Mouse (Mus musculus): ENCODE measurements at regions not wholly inside any gene's neighbourhood (a gene's known extent, or its start where the extent isn't known, plus 50 kb on each side); places are given as distances from the start of the nearest gene placed in this dataset.

DNA sequence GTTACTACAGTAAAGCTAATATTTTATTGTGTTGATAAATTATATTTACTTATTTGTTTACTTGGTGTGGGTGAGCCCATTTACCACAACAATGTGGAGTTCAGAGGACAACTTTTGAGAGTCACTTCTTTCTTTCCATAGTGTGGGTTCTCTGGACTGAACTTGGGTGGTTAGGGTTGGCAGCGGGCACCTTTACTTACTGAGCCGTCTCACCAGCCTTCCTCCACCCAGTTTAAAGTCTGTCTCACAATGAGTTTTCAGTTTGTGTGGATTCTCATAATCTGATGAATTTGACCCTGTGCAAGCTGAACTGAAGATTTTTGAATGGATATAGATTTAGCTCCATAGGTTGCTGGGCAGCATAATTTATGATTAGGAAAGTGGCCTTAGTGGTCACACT lies 53.5 kb upstream of the Pth start:
- Histone ChIP-seq H3K4me3 (ENCODE audit: insufficient read depth, low read depth, low read length) (no peak overlapping the region), H3K27ac (ENCODE audit: insufficient read depth, low read depth, low read length) (no peak overlapping the region), H3K36me3 (ENCODE audit: control insufficient read depth, insufficient read depth, low read length) (no peaks in the 10 kb centered on the region), H3K4me1 (ENCODE audit: control insufficient read depth, insufficient read depth, low read length) (no peaks in the 10 kb centered on the region; the same call in 1 of the 2 replicates), H3K27me3 (replicated peaks; ENCODE audit: control insufficient read depth, insufficient read depth, low read length) (no peaks in the 10 kb centered on the region)
- peak; percentile 52 for DNase-seq
- WGBS: 80% methylated on average over 2 of the region's 2 CpGs
- TF ChIP-seq CTCF (conservative IDR thresholded peaks at IDR 0.05; ENCODE audit: insufficient read depth, insufficient read length, low read depth, low read length) (no peak), POLR2A (IDR thresholded peaks at IDR 0.05; ENCODE audit: low read depth, low read length) (no peak)

GRCm38 (mm10) chr7:113443566-113443965 lies 55.2 kb upstream of the Pth start:
- WGBS: 45% methylated on average over 3 of the region's 3 CpGs
- H3K4me1 ChIP-seq (ENCODE audit: control insufficient read depth, insufficient read depth, low read length): no peaks in the 10 kb centered on the region; the same call in 1 of the 2 replicates
- peak; percentile 77 for DNase-seq
- H3K27ac ChIP-seq (ENCODE audit: insufficient read depth, low read depth, low read length): no peak overlapping the region
- H3K27me3 ChIP-seq (replicated peaks; ENCODE audit: control insufficient read depth, insufficient read depth, low read length): no peaks in the 10 kb centered on the region
- TF ChIP-seq CTCF (conservative IDR thresholded peaks at IDR 0.05; ENCODE audit: insufficient read depth, insufficient read length, low read depth, low read length) (no peak), POLR2A (IDR thresholded peaks at IDR 0.05; ENCODE audit: low read depth, low read length) (no peak)
- H3K36me3 ChIP-seq (ENCODE audit: control insufficient read depth, insufficient read depth, low read length): no peaks in the 10 kb centered on the region
- H3K4me3 ChIP-seq (ENCODE audit: insufficient read depth, low read depth, low read length): no peak overlapping the region

- no peak for TF ChIP-seq CTCF (conservative IDR thresholded peaks at IDR 0.05; ENCODE audit: insufficient read depth, insufficient read length, low read depth, low read length)
- TF ChIP-seq POLR2A (IDR thresholded peaks at IDR 0.05; ENCODE audit: low read depth, low read length): no peak
- no peak overlapping the region for H3K27ac ChIP-seq (ENCODE audit: insufficient read depth, low read depth, low read length)
- H3K4me3 ChIP-seq (ENCODE audit: insufficient read depth, low read depth, low read length): no peak overlapping the region
- H3K4me1 ChIP-seq (ENCODE audit: control insufficient read depth, insufficient read depth, low read length): no peaks in the 10 kb centered on the region; the same call in 1 of the 2 replicates
- whole genome bisulfite sequencing: 45% methylated on average over 2 of the region's 2 CpGs
- peak; percentile 50 for DNase-seq
- no peaks in the 10 kb centered on the region for H3K36me3 ChIP-seq (ENCODE audit: control insufficient read depth, insufficient read depth, low read length)
- no peaks in the 10 kb centered on the region for H3K27me3 ChIP-seq (replicated peaks; ENCODE audit: control insufficient read depth, insufficient read depth, low read length)
Observed at GRCm38 (mm10) chr7:113444991-113445390, 56.6 kb upstream of the Pth start.

DNA sequence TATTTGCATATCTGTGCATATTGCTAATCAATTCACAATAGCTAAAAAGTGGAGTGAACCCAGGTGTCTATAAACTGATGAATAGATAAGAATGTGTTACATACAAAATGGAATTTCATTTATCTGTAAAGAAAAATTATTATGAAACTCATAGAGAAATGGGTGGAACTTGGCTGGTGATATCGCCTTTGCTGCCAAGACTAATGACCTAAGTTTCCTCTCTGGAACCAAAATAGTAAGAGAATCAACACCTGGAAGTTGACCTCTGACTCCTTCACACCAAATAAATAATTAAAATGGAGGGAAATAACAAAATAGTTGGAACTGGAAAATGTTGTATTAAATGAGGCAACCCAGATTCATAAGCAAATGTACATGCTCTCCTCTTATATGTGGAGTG lies 53.2 kb upstream of the Far1 start:
- no peaks in the 10 kb centered on the region for H3K36me3 ChIP-seq (ENCODE audit: control insufficient read depth, insufficient read depth, low read length)
- peak; percentile 70 for DNase-seq
- TF ChIP-seq POLR2A (IDR thresholded peaks at IDR 0.05; ENCODE audit: low read depth, low read length): no peak
- H3K27ac ChIP-seq (ENCODE audit: insufficient read depth, low read depth, low read length): no peak overlapping the region
- 0 out of 2 replicates have a peak, but pooled peaks cover 3% of the 10 kb centered on the region for H3K4me1 ChIP-seq (ENCODE audit: control insufficient read depth, insufficient read depth, low read length)
- WGBS: 55% methylated on average over 1 of the region's 1 CpGs
- H3K4me3 ChIP-seq (ENCODE audit: insufficient read depth, low read depth, low read length): no peak overlapping the region
- H3K27me3 ChIP-seq (replicated peaks; ENCODE audit: control insufficient read depth, insufficient read depth, low read length): no peaks in the 10 kb centered on the region

- DNase-seq: peak; percentile 58
- TF ChIP-seq CTCF (conservative IDR thresholded peaks at IDR 0.05; ENCODE audit: insufficient read depth, insufficient read length, low read depth, low read length) (no peak), POLR2A (IDR thresholded peaks at IDR 0.05; ENCODE audit: low read depth, low read length) (no peak)
- peak overlapping the region; percentile 8; the same call in 1 of the 2 replicates for H3K27ac ChIP-seq (ENCODE audit: insufficient read depth, low read depth, low read length)
- no peaks in the 10 kb centered on the region for H3K36me3 ChIP-seq (ENCODE audit: control insufficient read depth, insufficient read depth, low read length)
- no peak overlapping the region for H3K4me3 ChIP-seq (ENCODE audit: insufficient read depth, low read depth, low read length)
- no peaks in the 10 kb centered on the region for H3K27me3 ChIP-seq (replicated peaks; ENCODE audit: control insufficient read depth, insufficient read depth, low read length)
- H3K4me1 ChIP-seq (ENCODE audit: control insufficient read depth, insufficient read depth, low read length): 0 out of 2 replicates have a peak, but pooled peaks cover 3% of the 10 kb centered on the region
- WGBS: 29% methylated on average over 1 of the region's 1 CpGs
Observed at GRCm38 (mm10) chr7:113462286-113462685, 51.3 kb upstream of the Far1 start.
